Comparison of ENCODE assay signal across 20 mouse cellular contexts in the genomic region with DNA sequence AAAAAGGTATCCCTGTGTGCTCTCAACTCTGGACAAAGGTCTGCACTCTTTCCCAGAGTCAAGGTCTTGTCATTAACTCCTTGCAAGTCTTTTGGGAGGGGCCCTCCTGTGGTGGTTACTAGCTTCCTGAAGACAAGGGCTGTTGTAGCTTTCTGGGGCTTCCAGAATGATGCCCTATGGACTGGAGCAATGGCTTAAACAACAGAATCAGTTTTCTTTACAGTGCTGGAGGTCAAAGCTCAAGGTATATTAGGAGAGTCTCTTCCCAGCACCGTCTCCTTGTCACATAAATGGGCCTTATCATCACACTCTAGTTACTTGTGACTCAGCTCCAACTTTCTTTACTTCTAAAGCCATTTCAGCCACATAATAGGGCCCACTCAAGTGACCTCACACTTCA.
"Had no signal": no experiment of that assay in that cellular context is flagged by ENCODE, and none has a peak within 500 bp of the region (broad histone marks: within the 10 kb centered on the region; RNA-seq: fewer than 3 reads in every experiment).

No protein-coding gene starts in this region.

- DNase-seq: liver, postnatal 0 days; lung, postnatal 14 days; retina, postnatal 1 day; right cerebral cortex, adult 18-20 months; right cerebral cortex, postnatal 25 days; right cerebral cortex, postnatal 4 days; spleen, adult 18-20 months; thymus, adult 18-20 months; thymus, postnatal 14 days; thymus, postnatal 36 days had no signal

- H3K9me3 ChIP-seq: lung, embryonic 15.5 days; midbrain, embryonic 13.5 days; midbrain, embryonic 15.5 days; neural tube, embryonic 13.5 days; neural tube, embryonic 15.5 days had no signal

- H3K27ac ChIP-seq: lung, embryonic 15.5 days; macrophage; midbrain, embryonic 13.5 days; midbrain, embryonic 15.5 days; neural tube, embryonic 13.5 days; neural tube, embryonic 15.5 days had no signal

- H3K4me3 ChIP-seq: lung, embryonic 15.5 days; megakaryocyte, embryonic 14.5 days; midbrain, embryonic 13.5 days; midbrain, embryonic 15.5 days; myocyte; neural tube, embryonic 13.5 days; neural tube, embryonic 15.5 days had no signal

- H3K4me2 ChIP-seq: lung, embryonic 15.5 days; midbrain, embryonic 11.5 days; midbrain, embryonic 13.5 days; midbrain, embryonic 15.5 days; neural tube, embryonic 13.5 days; neural tube, embryonic 15.5 days had no signal

- H3K36me3 ChIP-seq: lung, embryonic 15.5 days; midbrain, embryonic 13.5 days; midbrain, embryonic 15.5 days; neural tube, embryonic 13.5 days; neural tube, embryonic 15.5 days had no signal

- H3K4me1 ChIP-seq: lung, embryonic 15.5 days; megakaryocyte, embryonic 14.5 days had no signal

- ATAC-seq: liver, postnatal 0 days; lung, postnatal 0 days; midbrain, embryonic 13.5 days; midbrain, embryonic 15.5 days had no signal

- H3K27me3 ChIP-seq: lung, embryonic 15.5 days; megakaryocyte, embryonic 14.5 days; midbrain, embryonic 13.5 days; midbrain, embryonic 15.5 days; neural tube, embryonic 13.5 days; neural tube, embryonic 15.5 days had no signal

- H3K9ac ChIP-seq: liver, postnatal 0 days; lung, embryonic 15.5 days; midbrain, embryonic 13.5 days; midbrain, embryonic 15.5 days; neural tube, embryonic 13.5 days; neural tube, embryonic 15.5 days had no signal
